Mouse (Mus musculus) monocyte, adult 5-6 weeks (primary cell): Measurements from ENCODE around the gene Hipk2. TPM values are rescaled to one million over a fixed set of nuclear protein-coding genes. Genes with fewer than 3 reads are reported as not detected.

Source experiments
- ATAC-seq: fragments of 153-309, 156-312 bp; replicated peaks from 2 replicates; pipeline ENCODE4 v1.8.0; 2017; ENCODE audit warnings: mild to moderate bottlenecking; ENCODE audit not compliant: low TSS enrichment, insufficient number of reproducible peaks, severe bottlenecking, poor library complexity, low FRiP score
- total RNA-seq: library from RNA; stranded (forward); fragments of 200-1000, 200-491, 200-594 nt; gene quantifications from 3 replicates; pipeline ENCODE4 v1.2.3, GENCODE M21; 2017

The Hipk2 gene
- total RNA-seq, 1 experiment from 2014 or later, result 12.4 TPM

GRCm38 (mm10) chr6:38845876-38846275 lies 30.1 kb downstream of the Hipk2 start:
- ATAC-seq, result no peak

GRCm38 (mm10) chr6:38845117-38845516 lies 30.8 kb downstream of the Hipk2 start:
- no peak for ATAC-seq

GRCm38 (mm10) chr6:38841551-38841950 lies 34.4 kb downstream of the Hipk2 start:
- no peak for ATAC-seq

- ATAC-seq, result no peak
These were observed 35.2 kb downstream of the Hipk2 start for GRCm38 (mm10) chr6:38840780-38841179.

- ATAC-seq, result no peak
These were observed 35.6 kb downstream of the Hipk2 start for GRCm38 (mm10) chr6:38840380-38840779.

- ATAC-seq, result no peak
These were observed 36.1 kb downstream of the Hipk2 start for GRCm38 (mm10) chr6:38839891-38840290.

- ATAC-seq, result no peak
These were observed 37.9 kb downstream of the Hipk2 start for GRCm38 (mm10) chr6:38838061-38838460.

GRCm38 (mm10) chr6:38835217-38835616 lies 40.7 kb downstream of the Hipk2 start:
- no peak for ATAC-seq

- ATAC-seq, result no peak
These were observed 41.2 kb downstream of the Hipk2 start for GRCm38 (mm10) chr6:38834727-38835126.

GRCm38 (mm10) chr6:38833721-38834120 lies 42.2 kb downstream of the Hipk2 start:
- ATAC-seq, result no peak

- no peak for ATAC-seq
These were observed 46.5 kb downstream of the Hipk2 start for GRCm38 (mm10) chr6:38829452-38829851.

GRCm38 (mm10) chr6:38828211-38828610 lies 47.8 kb downstream of the Hipk2 start:
- ATAC-seq, result no peak

GRCm38 (mm10) chr6:38827435-38827834 lies 48.5 kb downstream of the Hipk2 start:
- no peak for ATAC-seq

- ATAC-seq, result no peak
These were observed 49.1 kb downstream of the Hipk2 start for GRCm38 (mm10) chr6:38826857-38827256.

- no peak for ATAC-seq
These were observed 50.1 kb downstream of the Hipk2 start for GRCm38 (mm10) chr6:38825886-38826285.

GRCm38 (mm10) chr6:38823827-38824226 lies 52.1 kb downstream of the Hipk2 start:
- ATAC-seq, result no peak

GRCm38 (mm10) chr6:38823164-38823563 lies 52.8 kb downstream of the Hipk2 start:
- no peak for ATAC-seq

- ATAC-seq, result no peak
These were observed 54.3 kb downstream of the Hipk2 start for GRCm38 (mm10) chr6:38821686-38822085.

GRCm38 (mm10) chr6:38820862-38821261 lies 55.1 kb downstream of the Hipk2 start:
- ATAC-seq, result no peak

GRCm38 (mm10) chr6:38816216-38816615 lies 59.7 kb downstream of the Hipk2 start:
- ATAC-seq, result no peak

GRCm38 (mm10) chr6:38815582-38815981 lies 60.4 kb downstream of the Hipk2 start:
- no peak for ATAC-seq
